Mouse (Mus musculus) common myeloid progenitor, adult 5-6 weeks (primary cell): ENCODE results near the gene Smpdl3b. TPM values are rescaled to one million over a fixed set of nuclear protein-coding genes. Genes with fewer than 3 reads are reported as not detected.
"Not testable (repeated sequence)": the region's sequence is repeated elsewhere in the genome, so short reads cannot be mapped to it uniquely, and the experiment has no call there.

Experiments used
- ATAC-seq: replicated peaks from 2 replicates; pipeline ENCODE4 v1.8.0; 2016; ENCODE audit warnings: low read depth, mild to moderate bottlenecking, moderate TSS enrichment, inconsistent platforms; ENCODE audit not compliant: poor library complexity, severe bottlenecking
- total RNA-seq: library from RNA; stranded (forward); fragments of 200-1000, 187-1606 nt; gene quantifications from 2 replicates; pipeline ENCODE4 v1.2.3, GENCODE M21; 2017

Gene Smpdl3b
- total RNA-seq, 1 experiment from 2014 or later, result 0.50 TPM

GRCm38 (mm10) chr4:132737154-132737553 is 19.9 kb downstream of the Smpdl3b start:
- not testable (repeated sequence) for ATAC-seq

- ATAC-seq, result no peak
These were observed 21.2 kb downstream of the Smpdl3b start for GRCm38 (mm10) chr4:132735894-132736293.

DNA sequence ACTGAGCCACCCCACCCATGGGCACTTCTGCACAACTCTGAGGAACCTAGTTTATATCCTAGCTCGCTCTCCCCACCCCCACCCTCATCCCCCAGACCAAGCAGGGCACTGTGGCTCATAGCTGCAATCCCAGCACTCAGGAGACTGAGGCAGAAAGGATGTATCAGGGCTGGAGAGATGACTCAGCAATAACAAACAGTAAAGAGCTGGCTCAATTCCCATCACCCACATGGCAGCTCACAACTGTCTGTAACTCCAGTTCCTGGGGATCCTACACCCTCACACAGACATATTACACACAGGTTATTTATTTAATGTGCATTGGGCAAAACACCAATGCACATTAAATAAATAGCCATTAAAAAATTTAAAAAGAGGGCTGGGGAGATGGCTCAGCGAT is 21.7 kb downstream of the Smpdl3b start:
- ATAC-seq, result no peak

DNA sequence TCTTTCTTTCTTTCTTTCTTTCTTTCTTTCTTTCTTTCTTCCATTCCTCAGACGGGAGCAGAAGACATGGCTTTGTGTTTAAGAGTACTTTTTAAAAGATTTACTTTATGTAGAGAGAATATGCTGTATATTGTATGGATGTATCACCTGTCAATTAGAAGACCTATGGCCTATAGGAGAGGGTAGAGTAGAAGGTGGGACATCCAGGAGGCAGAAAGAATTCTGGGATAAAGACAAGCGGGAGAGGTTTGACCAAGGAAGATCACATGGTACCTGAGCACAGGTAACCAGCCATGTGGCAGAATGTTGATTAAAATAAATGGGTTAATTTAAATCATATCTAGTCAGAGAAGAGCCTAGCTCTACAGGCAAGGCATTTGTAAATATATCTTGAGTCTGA is 22.3 kb downstream of the Smpdl3b start:
- no peak for ATAC-seq

DNA sequence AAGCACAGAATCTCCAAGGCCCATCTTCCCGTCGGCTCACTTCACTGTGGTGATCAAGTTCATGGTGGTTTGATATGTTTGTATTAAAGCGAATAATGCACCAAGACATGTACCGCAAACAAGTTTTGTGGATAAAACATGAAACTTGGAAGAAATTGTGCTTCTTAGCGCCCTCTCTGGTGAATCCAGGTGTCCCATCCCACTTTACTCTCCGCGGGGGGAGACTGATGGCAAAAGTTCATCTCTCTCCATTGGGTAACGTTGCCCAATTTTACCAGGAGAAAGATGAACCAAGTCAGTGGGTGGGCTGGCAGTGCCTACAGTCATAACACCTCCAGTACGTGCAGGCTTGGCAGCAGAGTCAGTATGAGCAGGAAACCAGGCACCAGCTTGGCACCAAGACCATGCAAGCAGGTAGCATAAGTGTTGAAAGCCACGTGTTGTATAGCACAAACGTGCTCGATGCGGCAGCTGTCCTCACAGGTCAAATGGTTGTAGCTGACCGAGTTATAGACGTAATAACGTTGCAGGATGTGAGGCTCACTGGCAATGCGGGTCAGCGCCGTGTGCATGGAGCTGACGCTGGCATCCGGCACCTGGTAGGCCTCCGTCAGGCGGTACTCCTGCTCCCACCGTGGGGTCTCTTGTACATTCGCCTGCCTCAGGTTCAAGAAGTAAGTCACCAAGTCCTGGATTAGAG is 23.8 kb downstream of the Smpdl3b start:
- ATAC-seq, result no peak

DNA sequence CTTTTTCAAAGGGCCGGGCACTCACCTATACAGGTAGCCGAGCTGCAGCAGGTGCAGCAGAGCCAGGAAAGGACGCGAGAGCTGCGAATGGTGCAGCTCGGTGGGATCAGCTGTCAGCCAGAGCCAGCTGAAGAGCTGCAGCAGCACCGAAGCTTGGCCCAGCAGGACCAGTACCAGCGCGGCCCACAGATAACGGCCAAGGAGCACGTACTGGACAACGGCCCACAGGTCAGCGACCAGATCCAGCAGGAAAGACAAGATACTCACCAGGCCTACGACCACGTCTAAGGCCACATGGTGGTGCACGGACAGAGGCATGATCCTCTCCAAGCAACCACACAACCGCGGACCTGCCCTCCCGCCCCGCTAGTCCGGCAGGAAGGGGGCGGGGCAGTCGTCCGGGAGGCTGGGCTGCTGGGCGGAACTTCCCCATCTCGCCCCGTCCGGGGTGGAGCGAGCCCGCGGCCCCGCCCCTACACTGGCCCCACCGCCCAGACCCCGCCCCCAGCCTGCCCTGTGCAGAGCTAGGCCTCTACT is 24.8 kb downstream of the Smpdl3b start, which contains the start of gene Xkr8:
TSS of gene Xkr8 (minus strand) at position 399 of the 537 bp plus-strand sequence.
- peak; percentile 96 for ATAC-seq

DNA sequence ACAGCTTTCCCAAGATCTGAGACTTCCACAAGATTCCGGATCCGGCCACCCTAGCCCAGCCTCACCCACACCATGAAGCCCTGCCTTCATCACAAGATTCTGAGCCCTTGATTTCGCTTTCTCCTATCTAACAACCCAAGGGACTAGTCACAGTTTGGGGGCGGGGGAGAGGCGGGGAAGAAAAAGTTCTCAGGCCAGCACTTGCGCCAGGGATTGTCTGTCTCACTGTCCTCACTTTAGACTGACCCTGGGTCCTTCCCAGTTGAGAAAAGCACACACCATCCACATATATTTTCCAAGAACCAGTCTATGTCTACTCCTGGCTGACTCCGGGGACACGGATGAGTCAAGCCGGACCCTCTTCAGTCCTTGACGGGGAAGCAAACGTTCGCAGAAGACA is 25.4 kb downstream of the Smpdl3b start:
- no peak for ATAC-seq

DNA sequence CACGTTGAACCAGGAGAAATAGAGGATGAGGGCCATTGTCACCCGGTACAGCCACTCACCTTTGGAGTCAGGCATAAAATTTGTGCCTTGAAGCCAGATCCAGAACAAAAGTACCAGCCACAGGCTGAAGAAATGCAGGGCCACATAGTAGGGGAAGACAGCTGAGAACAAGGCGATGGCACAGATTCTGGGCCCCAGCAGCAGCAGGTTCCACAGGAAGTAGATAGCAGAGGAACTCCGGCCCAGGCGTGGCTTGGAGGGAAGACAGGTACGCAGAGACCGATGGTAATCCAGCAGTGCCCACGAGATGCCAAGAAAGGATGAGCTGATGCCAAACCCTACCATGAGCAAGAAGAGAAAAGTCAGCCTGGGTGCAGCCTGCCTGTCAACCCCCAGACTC is 28.8 kb downstream of the Smpdl3b start:
- no peak for ATAC-seq

DNA sequence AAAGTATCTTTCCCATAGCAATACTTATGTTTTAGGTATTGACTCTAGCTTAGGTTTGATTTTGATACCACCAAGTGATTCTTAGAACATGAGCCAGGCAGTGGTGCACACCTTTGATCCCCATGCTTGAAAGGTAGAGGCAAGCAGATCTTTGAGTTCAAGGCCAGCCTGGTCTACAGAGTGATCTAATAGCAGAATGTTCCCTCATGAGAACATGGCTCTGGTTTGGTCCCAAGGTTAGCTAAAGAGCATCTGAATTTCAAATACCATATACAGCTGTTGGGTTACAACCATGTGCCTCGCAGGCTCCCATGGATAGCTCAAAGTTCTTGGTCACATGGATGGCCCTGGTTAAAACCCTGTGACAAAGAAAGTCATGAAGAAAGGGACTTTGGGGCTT is 38.8 kb downstream of the Smpdl3b start:
- no peak for ATAC-seq

GRCm38 (mm10) chr4:132713181-132713580 is 43.9 kb downstream of the Smpdl3b start:
- ATAC-seq, result no peak

- ATAC-seq, result no peak
These were observed 50.2 kb downstream of the Smpdl3b start for GRCm38 (mm10) chr4:132706885-132707284.

- ATAC-seq, result no peak
These were observed 55.0 kb downstream of the Smpdl3b start for GRCm38 (mm10) chr4:132702076-132702475.

DNA sequence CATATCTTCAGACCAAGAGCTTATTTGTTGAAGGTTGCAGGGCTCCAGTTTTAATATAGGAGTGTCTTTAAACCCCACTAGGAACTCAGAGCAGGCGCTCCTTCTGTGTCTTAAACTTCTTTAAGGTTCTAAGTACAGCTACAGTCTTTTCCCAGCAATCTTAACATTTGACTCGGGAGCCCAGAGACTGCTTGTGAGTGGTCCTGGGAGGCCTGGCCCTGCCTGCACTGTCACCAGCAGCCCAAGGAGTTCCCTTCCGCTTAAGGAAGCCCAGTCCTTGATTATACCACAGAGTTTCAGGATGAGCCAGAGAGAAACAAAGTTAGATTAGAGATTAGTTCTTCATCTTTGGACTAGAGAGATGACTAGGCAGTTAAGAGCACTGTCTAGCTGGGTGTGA is 63.7 kb downstream of the Smpdl3b start:
- no peak for ATAC-seq

DNA sequence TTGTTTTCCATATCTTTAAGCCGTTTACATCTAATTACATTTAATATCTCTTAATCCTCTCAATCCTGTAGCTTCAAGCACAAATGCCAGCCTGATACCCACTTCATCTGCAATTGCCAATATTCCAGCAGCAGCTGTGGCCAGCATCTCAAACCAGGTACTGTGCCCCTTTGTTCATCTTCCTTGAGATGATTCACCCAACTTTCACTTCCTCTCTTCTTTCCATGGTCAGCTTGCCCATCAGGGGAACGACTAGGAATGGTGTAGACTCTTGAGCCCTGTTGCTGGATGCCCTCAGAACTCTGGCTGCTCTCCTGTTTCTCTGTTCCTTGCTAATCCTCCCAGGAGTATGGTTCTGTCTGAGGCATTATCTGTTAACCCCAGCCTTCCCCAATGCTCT is 67.4 kb downstream of the Smpdl3b start:
- no peak for ATAC-seq

Other genes with a start within 250 kb of the Smpdl3b start
- gene Sesn2, start 246.8 kb downstream of the Smpdl3b start, total RNA-seq, result 1.6 and 3.2 TPM in 2 replicates
- gene Atpif1, start 223.6 kb downstream of the Smpdl3b start, total RNA-seq, result 1,728 and 2,046 TPM in 2 replicates
- gene Dnajc8, start 221.7 kb downstream of the Smpdl3b start, total RNA-seq, result 412 and 457 TPM in 2 replicates
- 2.1 TPM in 2 replicates for gene Ptafr, start 193.2 kb downstream of the Smpdl3b start, total RNA-seq
- gene Eya3, start 118.3 kb downstream of the Smpdl3b start, total RNA-seq, result 18.3 and 35.8 TPM in 2 replicates
- 2.6 and 4.1 TPM in 2 replicates for gene Xkr8, start 24.7 kb downstream of the Smpdl3b start, total RNA-seq
- 52.9 and 63.8 TPM in 2 replicates for gene Rpa2, start 11.1 kb upstream of the Smpdl3b start, total RNA-seq
- gene Themis2, start 39.1 kb upstream of the Smpdl3b start, total RNA-seq, result 9.9 and 12.0 TPM in 2 replicates
- gene Ppp1r8, start 85.9 kb upstream of the Smpdl3b start, total RNA-seq, result 61.5 and 77.1 TPM in 2 replicates
- 35.6 and 40.6 TPM in 2 replicates for gene Stx12, start 127.3 kb upstream of the Smpdl3b start, total RNA-seq
- gene Fam76a, start 165.3 kb upstream of the Smpdl3b start, total RNA-seq, result 25.2 and 33.5 TPM in 2 replicates
- gene Fgr, start 216.8 kb upstream of the Smpdl3b start, total RNA-seq, result 0.53 and 0.96 TPM in 2 replicates